Mouse (Mus musculus) liver, embryonic 14.5 days (tissue): Measurements from ENCODE around the gene Klf16. TPM values are rescaled to one million over a fixed set of nuclear protein-coding genes. Genes with fewer than 3 reads are reported as not detected.

Experiments used
- ATAC-seq: fragments of 200-750 bp; cut with Nextera tagmentation; 2 replicates; pipeline ENCODE4 v1.8.0; 2017; ENCODE audit warnings: moderate number of reproducible peaks, mild to moderate bottlenecking, moderate library complexity; ENCODE audit not compliant: insufficient read depth
- DNase-seq, 3 experiments: peaks; one replicate each; pipeline ENCODE4 v3.0.0-alpha.2; 2012 to 2013; ENCODE audit warnings: low read depth in 3 of 3, low spot score in 3 of 3
- H3K27ac ChIP-seq: fragments of 300-500 bp; sonication (generic); 2 replicates; pipeline ENCODE4 v1.5.1; 2014; ENCODE audit warnings: moderate library complexity, mild to moderate bottlenecking, control low read depth, inconsistent platforms
- H3K27me3 ChIP-seq: fragments of 300-500 bp; sonication (generic); 2 replicates; pipeline ENCODE4 v1.6.1; 2014; ENCODE audit warnings: mild to moderate bottlenecking, low read length, moderate library complexity; ENCODE audit not compliant: control insufficient read depth, insufficient read depth
- H3K36me3 ChIP-seq: fragments of 300-500 bp; sonication (generic); replicated peaks from 2 replicates; pipeline ENCODE4 v1.6.1; 2014; ENCODE audit warnings: low read depth; ENCODE audit not compliant: control insufficient read depth, insufficient read depth
- H3K4me1 ChIP-seq, 2 experiments: fragments of 200-500 bp in 1 of 2; fragments of 300-500 bp in 1 of 2; sonication (generic) in 1 of 2; replicated peaks; 2 replicates each; pipeline ENCODE4 v1.6.1; 2012 to 2014; ENCODE audit warnings: antibody characterized with exemption in 1 of 2, inconsistent platforms in 1 of 2, low read length in 1 of 2; ENCODE audit not compliant: control insufficient read depth in 2 of 2, insufficient read depth in 2 of 2
- H3K4me2 ChIP-seq: fragments of 300-500 bp; sonication (generic); 2 replicates; pipeline ENCODE4 v1.6.1; 2014; ENCODE audit warnings: low read depth, mild to moderate bottlenecking, control low read depth, moderate library complexity
- H3K4me3 ChIP-seq, 2 experiments: fragments of 200-500 bp in 1 of 2; fragments of 300-500 bp in 1 of 2; sonication (generic) in 1 of 2; 2 replicates each; pipeline ENCODE4 v1.5.1; 2012 to 2014; ENCODE audit warnings: low read depth in 2 of 2, low read length in 2 of 2, mild to moderate bottlenecking in 2 of 2, control low read depth in 1 of 2, inconsistent platforms in 1 of 2, moderate library complexity in 1 of 2; ENCODE audit not compliant: insufficient read depth in 1 of 2
- H3K9ac ChIP-seq: fragments of 300-500 bp; sonication (generic); replicated peaks from 2 replicates; pipeline ENCODE4 v1.6.1; 2014; ENCODE audit warnings: mild to moderate bottlenecking, control low read depth, moderate library complexity
- H3K9me3 ChIP-seq: fragments of 300-500 bp; sonication (generic); 2 replicates; pipeline ENCODE4 v1.6.1; 2016; ENCODE audit warnings: low read length, mixed read lengths; ENCODE audit not compliant: control insufficient read depth
- CTCF ChIP-seq: IDR thresholded peaks from 2 replicates; pipeline ENCODE4 v1.5.1; 2016; ENCODE audit warnings: antibody characterized with exemption, low read depth, control low read depth
- EP300 ChIP-seq: IDR thresholded peaks from 2 replicates; pipeline ENCODE4 v1.6.1; 2016; ENCODE audit warnings: antibody characterized with exemption, low read depth
- WGBS: fragments of 180-500 bp; shearing (Covaris S2); extraction: QIAGEN DNeasy Blood & Tissue Kit; methylation state at CpG from one replicate; pipeline ENCODE4 v1.1.7; 2014; ENCODE audit not compliant: insufficient replicate concordance; 5-methylcytosine and 5-hydroxymethylcytosine counted together
- polyA plus RNA-seq, 2 experiments: library from polyadenylated mRNA; depleted of rRNA in 1 of 2; stranded (reverse) in 1 of 2; unstranded in 1 of 2; fragments of >200 nt; fragmentation: Nextera tagmentation in 1 of 2; extraction: Ambion mirVana in 1 of 2; gene quantifications; 2 replicates each; pipeline versions ENCODE4 v1.2.1 to v1.2.3; 2012 to 2014

Klf16 gene
- polyA plus RNA-seq, 2 experiments = 10.6 to 13.8 TPM

- DNase-seq (peak; percentile 86 to 87 (median 86)), ATAC-seq (peak; percentile 73)
- WGBS = 8% methylated on average over 10 of the region's 10 CpGs
- H3K4me2 ChIP-seq = peak overlapping the region; percentile 77
- H3K9me3 ChIP-seq = no peaks in the 10 kb centered on the region
- H3K27ac ChIP-seq = peak overlapping the region; percentile 99
- no peaks in the 10 kb centered on the region for H3K27me3 ChIP-seq
- TF ChIP-seq CTCF = no peak
- H3K4me3 ChIP-seq = peak overlapping the region; percentile 69 to 90
- peak overlapping the region; percentile 87 for H3K9ac ChIP-seq
- peaks cover 46 to 51% of the 10 kb centered on the region in 2 experiments for H3K4me1 ChIP-seq
- peaks cover 20% of the 10 kb centered on the region for H3K36me3 ChIP-seq
These were observed 7.5 kb downstream of the Klf16 start for GRCm38 (mm10) chr10:80569664-80570066.

- peak overlapping the region in 1 of 2 experiments; percentile 69; a peak in 1 of 4 replicates for H3K4me3 ChIP-seq
- TF ChIP-seq CTCF (no peak), EP300 (no peak)
- peak overlapping the region; percentile 77 for H3K4me2 ChIP-seq
- no peak for ATAC-seq
- H3K9ac ChIP-seq = peak overlapping the region; percentile 59; the same call in 1 of the 2 replicates
- WGBS = 93% methylated on average over 29 of the region's 29 CpGs
- no peaks in the 10 kb centered on the region for H3K9me3 ChIP-seq
- peaks cover 19% of the 10 kb centered on the region for H3K36me3 ChIP-seq
- peaks cover 38 to 43% of the 10 kb centered on the region in 2 experiments for H3K4me1 ChIP-seq
- H3K27me3 ChIP-seq = no peaks in the 10 kb centered on the region
- peak overlapping the region; percentile 67 for H3K27ac ChIP-seq
- DNase-seq = no peak
These were observed 8.2 kb downstream of the Klf16 start for GRCm38 (mm10) chr10:80568876-80569275.

GRCm38 (mm10) chr10:80566375-80567092 lies 10.6 kb downstream of the Klf16 start:
- no peak overlapping the region for H3K4me2 ChIP-seq
- peaks cover 19% of the 10 kb centered on the region for H3K36me3 ChIP-seq
- H3K27me3 ChIP-seq = no peaks in the 10 kb centered on the region
- TF ChIP-seq CTCF = peak; percentile 99
- no peak for TF ChIP-seq EP300
- H3K9ac ChIP-seq = no peak overlapping the region
- ATAC-seq (peak; percentile 13), DNase-seq (peak in 1 of 3 experiments; percentile 68)
- no peak overlapping the region for H3K27ac ChIP-seq
- no peak overlapping the region for H3K4me3 ChIP-seq
- 36% methylated on average over 17 of the region's 17 CpGs for WGBS
- peaks cover 21 to 22% of the 10 kb centered on the region in 2 experiments for H3K4me1 ChIP-seq
- no peaks in the 10 kb centered on the region for H3K9me3 ChIP-seq

- peak; percentile 89 to 92 (median 90) for DNase-seq
These were observed 15.8 kb downstream of the Klf16 start, which contains the start of gene Rexo1 for GRCm38 (mm10) chr10:80561116-80561944. Gene Rexo1, minus strand, starts transcription at chr10:80561560.

More at GRCm38 (mm10) chr10:80561116-80561944, 15.8 kb downstream of the Klf16 start, which contains the start of gene Rexo1:
- peak within 1 kb of the TSS; percentile 78 for H3K27ac ChIP-seq
- H3K4me2 ChIP-seq = peak within 1 kb of the TSS; percentile 85
- H3K4me3 ChIP-seq = peak within 1 kb of the TSS; percentile 81 to 100
- H3K36me3 ChIP-seq = peaks cover 5% of the 10 kb centered on the region
- WGBS = under 1% methylated on average over 72 of the region's 72 CpGs
- no peaks in the 10 kb centered on the region for H3K9me3 ChIP-seq
- H3K9ac ChIP-seq = peak within 1 kb of the TSS; percentile 92
- TF ChIP-seq CTCF (peak; percentile 94), EP300 (peak; percentile 59)
- peak; percentile 84 for ATAC-seq
- H3K4me1 ChIP-seq = peaks cover 5 to 26% of the 10 kb centered on the region in 2 experiments
- H3K27me3 ChIP-seq = no peaks in the 10 kb centered on the region
